Mouse (Mus musculus): ENCODE data around the gene Brd3os. TPM values are rescaled to one million over a fixed set of nuclear protein-coding genes. Genes with fewer than 3 reads are reported as not detected.

Gene Brd3os
- polyA plus RNA-seq, 1 experiment = 11.6 TPM

DNA sequence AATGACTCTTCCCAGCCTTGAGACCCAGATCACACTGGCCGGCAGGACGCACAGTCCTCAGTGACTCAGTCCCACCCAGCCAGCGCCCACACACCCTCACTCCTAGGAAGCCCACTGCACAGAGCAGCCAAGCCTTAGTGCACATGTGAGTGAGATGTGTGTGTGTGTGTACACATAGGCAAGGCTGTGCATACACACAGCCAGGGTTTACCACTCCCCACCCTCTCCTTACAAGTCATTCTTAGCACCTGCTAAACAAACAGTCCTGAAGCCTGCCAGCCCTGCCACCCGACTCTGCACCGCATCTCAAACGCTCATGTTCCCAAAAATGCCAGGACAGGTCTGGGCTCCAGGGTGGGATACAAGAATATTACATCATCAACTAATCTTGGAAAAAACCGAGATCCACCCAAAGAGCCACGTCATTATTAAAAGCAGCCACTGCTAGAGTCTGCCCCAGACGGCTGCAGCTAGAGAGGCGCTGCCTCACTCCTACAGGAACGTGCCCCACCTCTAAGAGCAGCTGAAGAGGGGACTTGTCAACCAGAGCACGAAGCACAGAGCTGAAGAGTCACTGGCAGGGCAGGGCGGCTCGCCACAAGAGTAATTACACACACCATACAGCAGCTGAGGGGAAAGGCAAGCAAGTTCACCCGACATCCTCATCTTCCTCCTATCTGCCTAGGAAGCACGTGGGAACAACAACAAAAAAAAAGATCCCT lies 28.0 kb upstream of the Brd3os start:
- DNase-seq = no peak
- WGBS = 70% methylated on average over 16 of the region's 16 CpGs
- Histone ChIP-seq H3K4me1 (ENCODE audit: control insufficient read depth, insufficient read depth, low read length) (peaks cover 34% of the 10 kb centered on the region), H3K36me3 (ENCODE audit: control insufficient read depth, insufficient read depth, low read length) (no peaks in the 10 kb centered on the region), H3K27ac (ENCODE audit: insufficient read depth, low read depth, low read length) (no peak overlapping the region), H3K27me3 (replicated peaks; ENCODE audit: control insufficient read depth, insufficient read depth, low read length) (no peaks in the 10 kb centered on the region), H3K4me3 (ENCODE audit: insufficient read depth, low read depth, low read length) (no peak overlapping the region)
- TF ChIP-seq CTCF (conservative IDR thresholded peaks at IDR 0.05; ENCODE audit: insufficient read depth, insufficient read length, low read depth, low read length) (no peak), POLR2A (IDR thresholded peaks at IDR 0.05; ENCODE audit: low read depth, low read length) (no peak)

- Histone ChIP-seq H3K27me3 (replicated peaks; ENCODE audit: control insufficient read depth, insufficient read depth, low read length) (no peaks in the 10 kb centered on the region), H3K4me1 (ENCODE audit: control insufficient read depth, insufficient read depth, low read length) (peaks cover 36% of the 10 kb centered on the region), H3K36me3 (ENCODE audit: control insufficient read depth, insufficient read depth, low read length) (no peaks in the 10 kb centered on the region), H3K27ac (ENCODE audit: insufficient read depth, low read depth, low read length) (no peak overlapping the region), H3K4me3 (ENCODE audit: insufficient read depth, low read depth, low read length) (no peak overlapping the region)
- no peak for DNase-seq
- TF ChIP-seq POLR2A (IDR thresholded peaks at IDR 0.05; ENCODE audit: low read depth, low read length) = no peak
- no peak for TF ChIP-seq CTCF (conservative IDR thresholded peaks at IDR 0.05; ENCODE audit: insufficient read depth, insufficient read length, low read depth, low read length)
- WGBS = 79% methylated on average over 11 of the region's 11 CpGs
Observed at GRCm38 (mm10) chr2:27415060-27415783, 26.9 kb upstream of the Brd3os start.

DNA sequence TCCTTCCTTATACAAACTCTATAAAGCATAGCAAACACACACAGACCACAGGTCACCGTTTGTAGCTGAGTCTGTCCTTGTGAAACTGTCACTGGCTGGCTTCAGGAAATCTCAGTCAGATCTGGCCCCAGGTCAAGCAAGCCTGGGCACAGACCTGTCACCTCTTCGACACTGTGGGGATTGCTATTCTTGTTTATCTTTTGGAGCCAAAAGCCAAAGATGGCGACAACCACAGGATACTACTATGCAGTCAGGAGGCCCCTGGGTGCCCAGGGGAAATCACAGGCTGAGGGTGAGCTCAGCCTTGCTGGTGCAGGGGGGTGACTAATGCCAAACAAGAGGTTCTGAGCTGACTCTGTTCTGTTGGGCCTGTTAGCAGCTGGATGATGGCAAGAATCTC lies 25.7 kb upstream of the Brd3os start:
- DNase-seq = no peak
- H3K4me1 ChIP-seq (ENCODE audit: control insufficient read depth, insufficient read depth, low read length) = peaks cover 33% of the 10 kb centered on the region
- no peak overlapping the region for H3K27ac ChIP-seq (ENCODE audit: insufficient read depth, low read depth, low read length)
- H3K36me3 ChIP-seq (ENCODE audit: control insufficient read depth, insufficient read depth, low read length) = no peaks in the 10 kb centered on the region
- H3K4me3 ChIP-seq (ENCODE audit: insufficient read depth, low read depth, low read length) = no peak overlapping the region
- H3K27me3 ChIP-seq (replicated peaks; ENCODE audit: control insufficient read depth, insufficient read depth, low read length) = no peaks in the 10 kb centered on the region
- TF ChIP-seq POLR2A (IDR thresholded peaks at IDR 0.05; ENCODE audit: low read depth, low read length) (no peak), CTCF (conservative IDR thresholded peaks at IDR 0.05; ENCODE audit: insufficient read depth, insufficient read length, low read depth, low read length) (no peak)
- 34% methylated on average over 3 of the region's 3 CpGs for WGBS

GRCm38 (mm10) chr2:27417648-27418153 lies 24.4 kb upstream of the Brd3os start:
- no peak for DNase-seq
- Histone ChIP-seq H3K4me1 (ENCODE audit: control insufficient read depth, insufficient read depth, low read length) (peaks cover 35% of the 10 kb centered on the region), H3K36me3 (ENCODE audit: control insufficient read depth, insufficient read depth, low read length) (no peaks in the 10 kb centered on the region), H3K27me3 (replicated peaks; ENCODE audit: control insufficient read depth, insufficient read depth, low read length) (no peaks in the 10 kb centered on the region), H3K27ac (ENCODE audit: insufficient read depth, low read depth, low read length) (no peak overlapping the region), H3K4me3 (ENCODE audit: insufficient read depth, low read depth, low read length) (no peak overlapping the region)
- WGBS = 54% methylated on average over 5 of the region's 5 CpGs
- TF ChIP-seq POLR2A (IDR thresholded peaks at IDR 0.05; ENCODE audit: low read depth, low read length) (no peak), CTCF (conservative IDR thresholded peaks at IDR 0.05; ENCODE audit: insufficient read depth, insufficient read length, low read depth, low read length) (no peak)

DNA sequence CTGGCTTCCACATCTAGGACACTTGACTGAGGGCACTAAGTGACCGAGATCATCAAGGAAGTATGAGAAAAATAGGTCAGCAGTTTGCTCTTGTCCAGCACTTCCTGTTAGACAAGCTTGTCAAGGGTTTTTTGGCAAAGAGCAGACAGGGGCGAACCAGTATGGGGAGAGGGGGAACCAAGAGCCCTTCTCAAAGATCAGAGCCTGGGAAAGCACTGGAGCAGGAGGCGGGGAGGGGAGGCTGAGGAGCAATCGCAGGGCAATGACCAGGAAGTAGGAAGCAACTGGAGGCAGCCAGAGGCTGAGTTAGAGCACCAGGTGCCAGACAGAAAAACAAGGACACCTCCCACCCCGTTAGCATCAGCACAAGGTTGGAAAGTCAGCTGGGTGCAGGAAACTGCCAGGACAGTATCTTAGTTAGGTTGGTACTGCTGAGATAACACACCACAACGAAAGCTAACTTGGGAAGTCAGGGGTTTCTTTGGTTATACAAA lies 23.5 kb upstream of the Brd3os start:
- H3K36me3 ChIP-seq (ENCODE audit: control insufficient read depth, insufficient read depth, low read length) = no peaks in the 10 kb centered on the region
- TF ChIP-seq POLR2A (IDR thresholded peaks at IDR 0.05; ENCODE audit: low read depth, low read length) (no peak), CTCF (conservative IDR thresholded peaks at IDR 0.05; ENCODE audit: insufficient read depth, insufficient read length, low read depth, low read length) (no peak)
- H3K4me1 ChIP-seq (ENCODE audit: control insufficient read depth, insufficient read depth, low read length) = peaks cover 34% of the 10 kb centered on the region
- peak; percentile 53 for DNase-seq
- H3K27ac ChIP-seq (ENCODE audit: insufficient read depth, low read depth, low read length) = peak overlapping the region; percentile 5; the same call in 1 of the 2 replicates
- no peaks in the 10 kb centered on the region for H3K27me3 ChIP-seq (replicated peaks; ENCODE audit: control insufficient read depth, insufficient read depth, low read length)
- 18% methylated on average over 6 of the region's 6 CpGs for WGBS
- H3K4me3 ChIP-seq (ENCODE audit: insufficient read depth, low read depth, low read length) = no peak overlapping the region

DNA sequence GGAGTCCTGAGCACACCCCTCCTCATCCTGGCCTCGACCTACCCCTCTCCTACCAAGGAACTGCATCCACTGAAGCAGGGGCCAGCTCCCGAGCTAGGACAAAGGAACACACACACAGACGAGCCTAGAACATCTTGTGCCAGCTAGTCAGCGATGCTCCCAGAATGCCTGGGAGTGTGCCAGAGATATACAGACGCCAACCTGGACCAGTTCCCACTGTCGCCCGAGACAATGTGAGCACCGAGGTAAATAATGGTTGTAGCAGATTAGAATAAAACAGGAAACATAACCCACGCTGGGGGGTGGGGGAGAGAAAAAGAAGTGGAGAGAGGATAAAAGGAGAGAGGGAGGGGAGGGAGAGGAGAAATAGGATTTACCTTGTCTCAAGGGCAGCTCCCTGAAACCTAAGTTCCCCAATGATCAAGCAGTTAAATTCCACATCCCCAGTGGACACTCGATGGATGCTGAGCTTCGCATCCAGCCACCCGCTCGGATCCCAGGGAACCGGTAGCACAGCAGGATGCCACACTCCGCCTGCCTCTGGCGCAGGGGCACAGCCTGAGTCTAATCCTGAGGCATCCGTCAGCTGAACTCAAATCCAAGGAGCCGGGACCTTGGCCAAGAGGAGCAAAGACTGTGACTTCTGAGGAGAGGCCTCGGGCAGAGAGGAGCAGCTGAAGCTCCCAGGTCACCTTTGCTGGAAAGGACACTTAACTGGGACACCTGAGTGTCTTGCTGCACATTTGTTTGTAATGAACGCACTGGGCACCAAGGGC lies 20.6 kb upstream of the Brd3os start:
- no peak overlapping the region for H3K4me3 ChIP-seq (ENCODE audit: insufficient read depth, low read depth, low read length)
- DNase-seq = peak; percentile 64

More for the DNA sequence above, 20.6 kb upstream of the Brd3os start:
- H3K27ac ChIP-seq (ENCODE audit: insufficient read depth, low read depth, low read length) = no peak overlapping the region
- no peaks in the 10 kb centered on the region for H3K27me3 ChIP-seq (replicated peaks; ENCODE audit: control insufficient read depth, insufficient read depth, low read length)
- H3K36me3 ChIP-seq (ENCODE audit: control insufficient read depth, insufficient read depth, low read length) = no peaks in the 10 kb centered on the region
- peaks cover 32% of the 10 kb centered on the region for H3K4me1 ChIP-seq (ENCODE audit: control insufficient read depth, insufficient read depth, low read length)
- 49% methylated on average over 20 of the region's 20 CpGs for WGBS
- TF ChIP-seq CTCF (conservative IDR thresholded peaks at IDR 0.05; ENCODE audit: insufficient read depth, insufficient read length, low read depth, low read length) (no peak), POLR2A (IDR thresholded peaks at IDR 0.05; ENCODE audit: low read depth, low read length) (no peak)
